Mouse (Mus musculus) frontal cortex, adult (tissue): ENCODE results near the gene Leng1.
A peak's percentile ranks its signal among the peaks of the same experiment; 100 is the strongest.
"Not testable (repeated sequence)": the region's sequence is repeated elsewhere in the genome, so short reads cannot be mapped to it uniquely, and the experiment has no call there.

Source experiments
- ATAC-seq: cut with Nextera tagmentation; 2 replicates; pipeline ENCODE4 v1.9.2; 2017; ENCODE audit warnings: mild to moderate bottlenecking, moderate library complexity, mixed read lengths; ENCODE audit not compliant: low TSS enrichment

Gene Leng1

DNA sequence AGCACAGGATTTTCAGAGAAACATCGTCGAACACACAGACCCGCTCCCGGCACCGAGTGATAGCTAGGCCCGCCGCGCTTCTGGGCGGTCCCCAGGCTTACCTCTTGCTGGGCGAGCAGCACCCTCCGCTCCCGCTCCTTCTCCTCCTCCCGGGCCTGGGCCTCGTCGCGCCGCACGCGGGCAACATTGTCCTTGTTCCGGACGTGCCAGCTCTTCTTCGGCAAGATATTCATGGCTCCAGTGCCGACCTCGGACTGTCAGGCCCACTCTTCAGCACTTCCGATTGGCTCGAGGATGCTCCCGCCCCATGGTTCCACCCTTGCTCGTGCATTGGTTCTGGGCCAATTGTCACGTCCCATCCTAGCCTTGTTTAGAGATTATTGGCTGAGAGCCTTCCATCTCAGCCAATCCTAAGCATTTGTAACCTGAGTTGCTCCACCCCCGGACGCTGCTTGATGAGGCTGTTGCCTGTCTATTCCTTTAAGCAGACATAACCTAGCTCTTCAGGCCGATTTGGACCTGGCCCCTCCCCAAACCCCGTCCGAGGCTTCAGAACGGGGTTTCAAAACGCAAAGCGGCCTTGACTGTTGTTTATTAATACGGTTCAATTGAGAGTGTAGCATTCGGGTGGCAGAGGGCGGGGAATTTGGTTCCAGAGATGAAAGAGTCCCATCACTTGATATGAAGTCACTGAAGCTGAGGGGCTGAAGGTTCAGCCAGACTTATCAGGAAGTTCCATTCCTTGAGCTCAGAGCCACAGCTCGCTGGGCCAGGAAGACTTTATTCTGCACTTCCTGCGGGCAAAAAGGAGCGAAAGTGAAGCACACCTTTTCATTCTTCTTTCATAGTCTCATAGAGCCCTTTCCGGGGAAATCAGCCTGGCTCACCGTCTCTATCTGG, at the start of gene Leng1:
Gene Leng1, minus strand, starts transcription at position 626 of the 900 bp plus-strand sequence.
- peak; percentile 96 for ATAC-seq

DNA sequence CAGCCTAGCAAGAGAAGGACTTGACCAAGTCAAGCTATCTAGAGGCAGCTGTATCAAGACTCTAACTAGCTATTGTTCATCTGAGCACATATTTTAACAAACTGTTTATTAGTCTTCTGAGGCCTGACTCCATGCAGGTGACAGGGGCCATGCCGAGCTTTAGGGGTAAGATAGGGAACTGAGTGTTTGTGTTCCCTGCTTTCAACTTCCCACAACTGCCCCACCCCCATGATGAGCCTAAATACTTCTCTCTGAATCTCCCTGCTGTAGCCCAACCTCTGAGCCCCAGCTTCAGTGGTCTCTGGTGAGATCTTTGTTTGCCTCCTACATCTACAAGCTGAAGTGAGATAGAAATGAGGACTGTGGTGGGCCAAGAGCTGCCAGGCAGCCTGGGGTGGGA, 49.6 kb upstream of the Leng1 start:
- ATAC-seq: no peak

DNA sequence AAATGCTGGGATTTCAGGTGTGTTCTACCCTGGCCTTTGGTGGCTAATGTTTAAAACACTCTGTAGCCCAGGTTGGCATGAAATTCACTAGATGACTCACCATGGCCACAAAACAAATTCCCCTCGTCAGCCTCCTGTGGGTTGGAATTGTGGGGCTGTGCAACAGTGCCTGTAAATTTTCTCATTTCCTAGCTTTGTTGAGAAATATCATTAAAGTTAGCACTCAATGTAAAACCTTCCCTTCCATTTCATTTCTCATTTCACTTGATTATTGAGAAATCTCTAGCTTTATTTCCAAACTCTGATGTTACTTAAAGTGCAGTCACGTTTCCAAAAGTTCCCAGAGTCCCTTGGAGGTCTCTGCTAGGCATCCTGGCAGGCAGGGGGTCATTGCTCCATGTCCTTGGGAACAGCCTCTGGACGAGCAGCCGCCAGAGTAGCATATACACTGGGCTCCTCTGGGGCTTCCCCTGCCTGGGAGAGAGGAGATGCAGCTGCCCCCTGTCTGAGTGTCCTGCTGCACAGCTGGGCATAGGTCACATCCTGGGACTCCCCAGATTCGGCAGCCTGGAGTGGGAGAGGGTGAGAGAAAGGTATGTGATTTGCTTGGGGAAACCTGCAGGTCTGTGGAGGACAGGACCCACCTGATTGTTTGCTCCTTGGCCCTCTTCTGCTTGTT, 46.8 kb upstream of the Leng1 start:
- no peak for ATAC-seq

DNA sequence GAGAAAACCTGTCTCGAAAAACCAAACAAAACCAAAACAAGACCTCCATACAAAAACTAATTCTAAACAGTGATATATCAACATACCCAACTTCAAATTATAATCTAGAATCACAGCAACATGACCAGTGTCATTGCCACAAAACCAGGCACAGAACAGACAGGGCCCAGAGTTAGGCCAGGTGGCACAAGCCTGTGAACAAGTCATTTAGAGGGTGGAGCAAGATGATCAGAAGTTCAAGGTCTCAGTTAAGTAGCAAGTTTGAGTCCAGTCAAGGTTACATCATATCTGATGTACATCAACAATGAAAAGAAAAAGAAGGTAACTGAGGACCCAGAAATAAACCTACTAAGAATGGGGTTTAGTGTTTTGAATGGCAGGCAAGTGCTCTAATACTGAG, 43.4 kb upstream of the Leng1 start:
- no peak for ATAC-seq

DNA sequence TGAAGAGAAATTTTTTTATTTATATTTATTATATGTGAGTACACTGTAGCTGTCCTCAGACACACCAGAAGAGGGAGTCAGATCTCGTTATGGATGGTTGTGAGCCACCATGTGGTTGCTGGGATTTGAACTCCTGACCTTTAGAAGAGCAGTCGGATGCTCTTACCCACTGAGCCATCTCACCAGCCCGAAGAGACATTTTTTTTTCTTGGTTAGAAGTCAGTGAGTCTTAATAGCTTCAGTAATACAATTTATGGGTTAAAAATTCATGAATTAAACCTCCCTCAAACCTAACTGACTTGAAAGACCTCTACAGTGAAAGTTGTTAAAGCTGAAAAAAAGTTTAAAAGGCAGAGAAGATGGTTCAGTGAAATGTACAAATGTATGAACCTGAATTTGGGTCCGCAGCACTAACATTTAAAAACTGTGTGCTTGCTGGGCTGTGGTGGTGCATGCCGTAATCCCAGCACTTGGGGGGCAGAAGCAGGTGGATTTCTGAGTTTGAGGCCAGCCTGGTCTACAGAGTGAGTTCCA, 42.9 kb upstream of the Leng1 start:
- not testable (repeated sequence) for ATAC-seq

DNA sequence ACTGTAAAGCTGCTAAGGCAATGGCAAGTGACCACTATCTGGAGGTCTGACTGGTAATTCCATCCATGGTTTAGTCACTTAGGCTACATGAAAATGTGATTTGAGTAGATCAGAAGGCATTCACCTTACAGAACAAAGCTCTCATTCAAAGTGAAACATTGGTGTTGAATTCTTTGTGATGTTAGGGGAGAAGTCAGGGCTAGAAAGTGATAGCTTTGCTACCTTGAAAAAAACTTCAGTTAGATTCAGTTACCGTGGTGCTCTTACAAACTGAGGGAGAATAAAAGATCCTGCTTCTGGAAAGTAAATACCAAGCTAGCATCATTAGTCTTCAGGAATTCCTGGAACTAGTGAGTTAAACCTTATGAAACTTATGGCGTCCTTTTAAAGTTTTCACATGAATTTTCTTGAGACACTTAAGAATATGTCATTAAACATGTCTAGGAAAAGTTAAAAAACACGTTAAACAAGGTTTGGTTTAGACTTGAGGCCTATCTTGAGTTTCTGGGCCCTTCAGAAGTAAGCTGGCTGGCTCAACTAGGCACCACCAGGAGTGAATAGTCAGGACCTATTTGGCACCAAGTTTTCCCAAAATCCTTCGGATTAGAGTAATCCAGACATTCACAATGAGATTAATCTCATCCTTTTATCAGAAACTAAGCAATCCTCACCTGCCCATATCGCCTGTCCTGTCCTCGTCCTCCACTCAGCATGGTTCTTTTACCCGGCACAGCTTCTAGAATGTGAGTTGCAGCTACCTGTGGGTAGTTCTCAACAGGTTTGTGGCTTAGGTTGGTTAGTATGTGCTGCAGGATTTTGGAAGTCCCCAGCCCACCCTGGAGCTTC, 42.2 kb upstream of the Leng1 start:
- ATAC-seq: no peak

DNA sequence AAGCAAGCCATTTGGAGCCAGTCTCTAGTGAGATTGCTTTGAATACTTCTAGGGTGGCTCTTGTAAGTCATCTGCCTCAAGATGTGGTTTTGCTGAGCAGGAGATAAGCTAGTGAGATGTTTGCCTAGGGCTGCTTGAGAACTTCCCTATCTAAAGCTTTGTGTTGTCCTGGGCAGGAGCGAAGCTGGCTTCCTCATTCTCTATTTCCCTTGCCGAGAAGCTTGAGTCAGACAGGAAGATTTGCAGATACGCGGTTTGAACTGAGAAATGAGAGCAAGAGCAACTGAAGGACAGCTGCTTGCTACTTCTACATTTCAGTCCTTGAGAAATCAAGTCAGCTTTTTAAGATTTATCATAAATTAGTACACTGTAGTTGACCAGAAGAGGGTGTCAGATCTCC, 41.4 kb upstream of the Leng1 start:
- no peak for ATAC-seq

DNA sequence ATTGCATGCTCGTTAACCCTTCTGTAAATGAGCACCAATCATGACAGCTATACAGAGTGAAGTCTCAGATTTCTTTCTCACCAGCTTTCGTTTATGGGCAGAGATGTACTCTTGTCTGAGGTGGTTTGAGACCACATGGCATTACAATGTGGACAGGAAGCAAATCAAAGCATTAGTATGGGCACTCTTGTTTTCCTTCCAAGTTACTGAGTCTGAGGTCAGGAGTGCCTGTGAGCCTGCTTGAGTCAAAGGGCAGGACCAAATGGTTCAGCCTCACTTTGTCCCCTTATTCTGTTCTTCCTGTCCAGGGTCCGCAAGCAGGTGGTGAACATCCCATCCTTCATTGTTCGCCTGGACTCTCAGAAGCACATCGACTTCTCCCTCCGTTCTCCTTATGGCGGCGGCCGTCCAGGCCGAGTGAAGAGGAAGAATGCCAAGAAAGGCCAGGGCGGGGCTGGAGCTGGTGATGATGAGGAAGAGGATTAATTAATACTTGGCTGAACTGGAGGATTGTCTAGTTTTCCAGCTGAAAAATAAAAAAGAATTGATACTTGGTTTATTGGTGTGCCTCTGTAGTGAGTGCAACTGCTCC, 40.8 kb upstream of the Leng1 start:
- ATAC-seq: no peak

DNA sequence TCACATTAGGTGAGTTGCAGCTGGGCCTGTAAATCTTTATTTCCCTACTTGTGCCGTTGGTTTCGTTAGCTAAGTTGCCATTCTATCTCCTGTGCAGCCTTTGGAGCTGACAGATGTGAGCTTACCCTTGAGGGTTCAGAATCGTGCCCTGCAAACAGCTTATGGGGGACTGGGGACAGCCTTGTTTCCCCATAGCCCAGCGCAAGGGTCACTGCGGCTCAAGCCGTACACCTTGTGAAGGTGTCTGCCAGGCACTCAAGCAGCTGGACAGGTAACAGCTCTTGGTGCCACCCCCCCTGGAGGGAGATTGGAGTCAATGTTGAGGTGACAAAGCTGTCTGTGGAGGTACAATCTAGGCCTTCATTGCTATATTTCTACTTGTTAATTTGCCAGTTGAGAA, 40.3 kb upstream of the Leng1 start:
- ATAC-seq: no peak

DNA sequence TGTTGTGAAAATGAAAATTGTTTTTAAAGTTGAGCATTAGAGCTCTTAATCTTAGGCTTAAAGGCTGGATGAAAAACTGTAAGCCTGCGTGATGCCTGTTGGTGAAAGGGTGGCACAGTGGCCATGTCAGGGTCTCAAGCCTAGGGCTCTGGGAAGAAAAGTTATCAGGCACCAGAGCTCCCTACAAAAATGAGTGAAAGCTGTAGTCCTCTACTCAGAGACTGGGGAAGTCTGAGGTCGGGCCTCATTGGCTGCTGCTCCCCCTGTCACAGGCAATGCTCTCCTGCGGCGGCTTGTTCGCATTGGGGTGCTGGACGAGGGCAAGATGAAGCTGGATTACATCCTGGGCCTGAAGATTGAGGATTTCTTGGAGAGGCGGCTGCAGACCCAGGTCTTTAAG, 39.8 kb upstream of the Leng1 start:
- ATAC-seq: not testable (repeated sequence)

DNA sequence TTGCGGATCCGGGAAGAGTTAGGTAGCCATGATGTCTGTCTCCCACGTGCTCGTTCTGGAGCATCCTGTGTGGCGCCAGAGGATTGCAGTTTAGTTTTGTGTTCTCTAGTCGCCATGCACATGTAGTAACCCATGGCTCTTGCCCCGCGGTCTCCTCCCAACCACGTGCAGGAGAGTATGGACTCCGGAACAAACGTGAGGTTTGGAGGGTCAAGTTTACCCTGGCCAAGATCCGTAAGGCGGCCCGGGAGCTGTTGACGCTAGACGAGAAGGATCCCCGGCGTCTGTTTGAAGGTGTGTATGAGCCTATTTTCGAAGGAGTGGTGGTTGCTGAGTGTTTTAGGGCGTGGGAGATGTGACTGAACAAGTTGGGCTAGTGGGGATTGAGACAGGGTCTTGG, 38.8 kb upstream of the Leng1 start:
- peak; percentile 62 for ATAC-seq

DNA sequence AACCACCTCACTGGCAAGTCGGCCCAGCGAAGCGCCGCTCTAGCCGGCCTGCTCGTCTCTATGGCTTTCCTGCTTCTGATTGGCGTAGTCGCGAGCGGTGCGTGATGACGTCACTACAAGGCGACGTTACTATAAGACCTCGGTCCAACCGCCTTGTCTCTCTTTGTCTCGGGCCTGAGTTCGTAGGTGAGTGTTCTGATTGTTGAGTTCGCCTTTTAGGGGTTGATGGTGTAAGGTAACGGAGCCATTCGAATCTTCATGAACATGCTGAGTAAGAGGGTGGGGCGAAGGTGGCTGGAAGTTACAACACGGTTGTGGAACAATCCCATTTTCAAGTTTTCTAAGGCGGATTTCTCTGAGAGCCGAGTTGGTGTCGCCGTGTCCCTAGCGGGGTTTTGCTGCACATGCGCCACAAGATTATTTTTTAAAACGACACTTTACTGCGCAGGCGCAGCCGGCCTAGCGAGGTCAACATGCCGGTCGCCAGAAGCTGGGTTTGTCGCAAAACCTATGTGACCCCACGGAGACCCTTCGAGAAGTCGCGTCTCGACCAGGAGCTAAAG, 38.3 kb upstream of the Leng1 start, which contains the start of gene Rps9:
Gene Rps9, plus strand, starts transcription at position 115 of the 563 bp plus-strand sequence.
- ATAC-seq: peak; percentile 94

DNA sequence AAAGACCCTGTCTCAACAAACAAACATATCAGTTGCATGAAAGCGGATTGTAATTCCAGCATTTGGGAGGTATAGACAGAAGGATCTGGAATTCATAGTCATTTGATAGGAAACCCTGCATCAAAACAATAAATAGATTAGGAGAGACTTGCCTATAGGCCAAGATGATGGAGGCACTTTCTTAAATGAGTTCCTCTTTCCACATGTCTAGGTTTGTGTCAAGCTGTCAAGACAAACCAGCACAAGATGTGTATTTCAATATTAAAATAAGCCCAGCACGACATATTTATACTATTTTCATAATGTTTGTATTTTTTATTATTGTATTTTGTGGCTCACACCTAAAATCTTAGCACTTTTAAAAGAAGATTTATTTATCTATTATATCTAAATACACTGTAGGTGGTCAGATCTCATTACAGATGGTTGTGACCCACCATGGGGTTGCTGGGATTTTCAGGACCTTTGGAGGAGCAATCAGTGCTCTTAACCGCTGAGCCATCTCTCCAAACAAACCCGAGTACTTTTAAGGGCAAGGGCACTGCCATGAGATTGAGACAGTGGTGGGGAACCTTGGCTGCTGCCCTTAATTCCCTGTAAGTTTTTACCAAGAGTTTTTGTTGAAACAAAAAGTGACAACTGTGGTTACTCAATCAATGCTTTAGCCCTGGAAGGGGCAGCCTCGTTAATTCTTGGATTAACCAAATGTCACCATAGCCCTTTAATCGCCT, 37.7 kb upstream of the Leng1 start:
- no peak for ATAC-seq

DNA sequence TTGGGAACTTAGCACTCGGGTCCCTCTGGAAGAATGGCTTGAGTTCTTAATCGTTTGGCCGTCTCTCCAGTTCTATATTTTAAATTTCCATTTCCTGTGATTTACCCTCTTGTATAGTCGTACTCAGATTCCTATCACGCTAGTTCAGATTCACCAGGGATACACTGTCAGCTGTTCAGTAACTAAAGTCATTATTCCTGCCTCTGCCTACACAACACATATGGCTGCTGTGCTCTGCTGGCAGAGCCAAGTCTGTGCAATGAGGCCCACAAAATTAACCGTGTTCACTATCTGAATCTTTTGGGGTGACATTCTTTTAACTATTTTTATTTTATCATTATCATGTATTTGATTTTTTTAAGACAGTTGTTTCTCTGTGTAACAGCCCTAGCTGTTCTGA, 32.8 kb upstream of the Leng1 start:
- ATAC-seq: peak; percentile 64; the same call in 1 of the 2 replicates

DNA sequence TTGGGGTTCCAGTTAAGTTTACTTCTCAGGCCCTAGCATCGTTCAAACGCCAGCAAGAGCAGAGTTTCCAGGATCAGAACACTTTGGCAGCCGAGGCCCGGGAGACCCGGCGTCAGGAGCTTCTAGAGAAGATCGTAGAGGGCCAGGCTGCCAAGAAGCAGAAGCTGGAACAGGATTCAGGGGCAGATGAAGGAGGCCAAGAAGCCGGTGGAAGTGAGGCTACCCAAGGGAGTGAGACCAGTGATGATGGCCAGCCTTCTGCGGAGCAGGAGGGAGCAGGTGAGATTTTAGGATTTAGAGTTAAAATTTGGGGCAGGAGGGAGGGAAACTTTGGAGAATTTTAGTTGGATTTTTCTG, 29.3 kb upstream of the Leng1 start:
- ATAC-seq: not testable (repeated sequence)

DNA sequence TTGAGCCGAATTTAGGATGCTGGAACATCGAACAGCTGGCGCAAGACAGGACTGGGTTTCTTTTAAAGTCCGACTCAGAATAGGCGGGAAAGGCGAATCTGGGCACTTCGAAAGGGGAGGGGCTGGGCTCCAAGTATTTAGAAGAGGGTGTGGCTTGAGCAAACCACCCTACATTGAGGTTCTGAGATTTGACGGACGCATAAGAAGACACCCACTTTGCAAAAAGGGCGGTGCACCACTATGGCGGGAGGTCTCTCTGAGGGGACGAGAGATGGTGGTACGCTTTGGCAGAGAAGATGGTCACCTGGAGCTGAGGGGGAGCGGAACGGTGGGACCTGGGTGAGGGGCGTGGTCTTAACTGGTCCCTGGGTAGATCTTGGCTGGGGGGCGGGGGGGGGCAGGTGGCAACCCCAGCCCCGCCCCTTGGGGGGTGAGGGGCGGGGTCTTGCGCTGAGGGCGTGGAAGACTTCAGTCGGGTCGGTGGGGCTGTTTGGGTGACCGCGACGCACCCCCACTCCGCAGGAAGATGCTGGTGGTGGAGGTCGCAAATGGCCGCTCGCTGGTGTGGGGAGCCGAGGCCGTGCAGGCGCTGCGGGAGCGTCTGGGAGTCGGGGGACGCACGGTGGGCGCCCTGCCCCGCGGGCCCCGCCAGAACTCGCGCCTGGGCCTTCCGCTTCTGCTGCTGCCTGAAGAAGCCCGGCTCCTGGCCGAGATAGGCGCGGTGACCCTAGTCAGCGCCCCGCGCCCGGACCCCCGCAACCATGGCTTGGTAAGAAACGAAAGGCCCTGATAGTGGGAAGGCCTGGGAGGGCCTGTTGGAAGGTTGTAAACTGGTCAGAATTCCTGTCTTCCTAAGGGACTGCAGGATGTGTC, 28.7 kb upstream of the Leng1 start:
- ATAC-seq: no peak

DNA sequence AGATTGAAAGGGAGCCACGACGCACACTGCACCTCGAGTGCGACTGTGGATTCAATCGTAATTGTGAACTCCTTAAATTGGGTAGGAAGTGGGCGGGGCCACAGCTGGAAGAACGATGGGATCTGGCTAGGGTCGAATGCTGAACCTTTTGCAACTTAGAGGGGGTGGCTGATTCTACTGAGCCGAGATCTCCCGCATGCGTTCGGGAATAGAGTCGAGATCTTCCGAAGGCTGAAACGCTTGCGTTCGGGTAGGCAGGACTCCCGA, 28.1 kb upstream of the Leng1 start:
- ATAC-seq: no peak

DNA sequence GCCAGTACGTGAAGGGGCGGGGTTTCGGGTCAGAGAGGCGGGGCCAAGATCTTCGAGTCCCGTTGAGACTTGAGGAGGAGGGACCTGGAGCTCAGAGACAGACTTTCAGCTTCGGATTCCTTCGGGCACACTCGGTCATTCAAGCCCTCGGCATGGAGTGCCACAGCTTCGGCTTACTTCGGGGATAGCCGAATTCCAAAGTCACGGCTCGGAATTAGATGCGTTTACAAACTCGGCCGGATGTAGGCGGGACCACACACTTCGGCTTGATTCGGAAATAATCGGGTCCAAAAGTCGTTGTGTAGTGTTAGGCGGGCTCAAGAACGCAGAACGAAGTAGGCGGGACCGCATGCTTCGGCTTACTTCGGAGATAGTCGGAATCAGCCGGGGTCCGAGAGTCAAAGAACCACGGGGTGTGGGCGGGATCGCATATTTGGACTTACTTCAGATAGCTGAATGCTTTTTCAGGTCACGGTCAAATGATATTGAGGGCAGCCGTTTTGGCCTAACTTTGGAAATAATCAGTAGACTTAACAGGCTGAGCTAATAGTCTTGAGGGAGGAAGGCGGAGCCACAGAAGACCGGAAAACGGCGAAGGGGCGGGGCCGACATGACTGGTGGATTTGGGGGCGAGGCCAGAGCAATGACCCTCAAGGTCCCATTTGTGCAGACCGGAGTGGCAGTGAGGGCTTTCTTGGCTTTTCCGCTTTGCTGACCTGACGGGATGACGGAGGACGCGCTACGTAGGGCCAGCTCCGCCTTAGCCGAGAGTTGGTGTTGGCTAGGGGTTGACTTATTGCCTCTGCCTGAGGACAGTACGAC, 27.6 kb upstream of the Leng1 start, which contains the start of gene Mboat7:
Gene Mboat7, minus strand, starts transcription at position 537 of the 822 bp plus-strand sequence.
- peak; percentile 87 for ATAC-seq
